Mouse (Mus musculus) embryonic facial prominence, embryonic 14.5 days (tissue): ENCODE data around the gene Pars2. TPM values are rescaled to one million over a fixed set of nuclear protein-coding genes. Genes with fewer than 3 reads are reported as not detected.
A peak's percentile ranks its signal among the peaks of the same experiment; 100 is the strongest.

Source experiments
- ATAC-seq: fragments of 200-750 bp; cut with Nextera tagmentation; 2 replicates; pipeline ENCODE4 v1.8.0; 2017; ENCODE audit warnings: low read depth, moderate number of reproducible peaks, moderate TSS enrichment
- DNase-seq: peaks from one replicate; pipeline ENCODE4 v3.0.0-alpha.2; 2015; ENCODE audit warnings: low spot score
- H3K27ac ChIP-seq: fragments of 300-500 bp; sonication (generic); replicated peaks from 2 replicates; pipeline ENCODE4 v1.5.1; 2014; ENCODE audit warnings: low read depth, mild to moderate bottlenecking, low read length, moderate library complexity
- H3K27me3 ChIP-seq: fragments of 300-500 bp; sonication (generic); replicated peaks from 2 replicates; pipeline ENCODE4 v1.6.1; 2014; ENCODE audit warnings: low read length; ENCODE audit not compliant: control insufficient read depth, insufficient read depth
- H3K36me3 ChIP-seq: fragments of 300-500 bp; sonication (generic); 2 replicates; pipeline ENCODE4 v1.6.1; 2014; ENCODE audit warnings: low read length, mixed read lengths; ENCODE audit not compliant: control insufficient read depth, insufficient read depth
- H3K4me1 ChIP-seq: fragments of 300-500 bp; sonication (generic); 2 replicates; pipeline ENCODE4 v1.6.1; 2014; ENCODE audit warnings: antibody characterized with exemption, low read length; ENCODE audit not compliant: control insufficient read depth, insufficient read depth
- H3K4me2 ChIP-seq: fragments of 300-500 bp; sonication (generic); 2 replicates; pipeline ENCODE4 v1.6.1; 2014; ENCODE audit warnings: low read depth, mild to moderate bottlenecking, low read length, moderate library complexity, mixed read lengths
- H3K4me3 ChIP-seq: fragments of 300-500 bp; sonication (generic); 2 replicates; pipeline ENCODE4 v1.5.1; 2014; ENCODE audit warnings: low read depth, mild to moderate bottlenecking, low read length
- H3K9ac ChIP-seq: fragments of 300-500 bp; sonication (generic); 2 replicates; pipeline ENCODE4 v1.6.1; 2014; ENCODE audit warnings: low read depth, mild to moderate bottlenecking, low read length, moderate library complexity, mixed read lengths
- H3K9me3 ChIP-seq: fragments of 300-500 bp; sonication (generic); 2 replicates; pipeline ENCODE4 v1.6.1; 2016; ENCODE audit warnings: low read length; ENCODE audit not compliant: control insufficient read depth
- WGBS: fragments of 180-500 bp; shearing (Covaris S2); extraction: QIAGEN DNeasy Blood & Tissue Kit; methylation state at CpG from one replicate; pipeline ENCODE4 v1.1.7; 2014; 5-methylcytosine and 5-hydroxymethylcytosine counted together
- polyA plus RNA-seq: library from polyadenylated mRNA; unstranded; fragments of >200 nt; fragmentation: Nextera tagmentation; extraction: Ambion mirVana; gene quantifications from 2 replicates; pipeline ENCODE4 v1.2.1, GENCODE M21; 2014

Pars2 gene
- polyA plus RNA-seq, 1 experiment from 2014 or later, result 12.4 TPM

DNA sequence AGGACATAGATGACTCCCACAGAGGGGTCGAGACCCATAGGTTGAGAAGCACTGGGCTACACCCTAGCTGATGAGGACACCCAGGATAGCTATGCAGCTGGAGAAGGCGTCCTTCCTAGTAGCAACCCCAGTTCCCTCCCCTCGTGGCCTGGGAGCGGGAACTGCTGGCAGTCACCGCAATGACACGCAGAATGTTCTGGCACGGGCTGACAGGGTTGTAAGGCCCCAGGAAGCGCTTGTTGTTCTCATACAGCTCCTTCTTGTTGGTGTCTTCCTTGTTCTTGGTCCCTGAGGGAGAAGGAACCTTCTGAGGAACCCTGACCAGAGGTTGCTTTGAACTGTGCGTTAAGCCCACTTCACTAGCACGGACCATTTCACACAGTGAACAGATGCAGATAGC, 53.1 kb downstream of the Pars2 start:
- H3K4me1 ChIP-seq, result peaks cover 15% of the 10 kb centered on the region
- H3K9me3 ChIP-seq, result no peaks in the 10 kb centered on the region
- DNase-seq, result no peak
- ATAC-seq, result no peak
- no peak overlapping the region for H3K4me2 ChIP-seq
- no peak overlapping the region for H3K27ac ChIP-seq
- no peaks in the 10 kb centered on the region for H3K36me3 ChIP-seq
- no peak overlapping the region for H3K9ac ChIP-seq
- H3K4me3 ChIP-seq, result no peak overlapping the region
- no peaks in the 10 kb centered on the region; the same call in 1 of the 2 replicates for H3K27me3 ChIP-seq
- WGBS, result 81% methylated on average over 10 of the region's 10 CpGs

DNA sequence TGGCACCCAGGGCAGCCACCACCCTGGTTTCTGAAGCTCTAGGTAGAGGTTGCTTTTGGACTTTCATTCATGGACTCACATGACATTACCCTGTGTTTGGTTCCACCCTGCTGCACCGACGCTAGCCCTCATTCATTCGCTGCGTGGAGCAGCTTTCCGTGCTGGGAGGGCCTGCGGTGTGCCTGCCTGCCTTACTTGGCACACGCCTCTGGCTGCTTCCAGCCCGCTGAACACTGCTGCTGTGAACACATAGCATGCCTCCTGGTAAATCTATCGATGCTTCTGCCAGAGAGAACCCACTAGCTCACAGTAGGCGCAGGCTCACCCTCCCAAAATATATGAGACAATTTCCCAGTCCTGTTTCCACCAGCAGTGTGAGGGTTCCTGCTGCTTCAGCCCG, 53.5 kb downstream of the Pars2 start:
- DNase-seq (peak; percentile 20), ATAC-seq (no peak)
- no peak overlapping the region for H3K9ac ChIP-seq
- H3K27ac ChIP-seq, result no peak overlapping the region
- no peak overlapping the region for H3K4me3 ChIP-seq
- WGBS, result 59% methylated on average over 11 of the region's 11 CpGs
- no peaks in the 10 kb centered on the region; the same call in 1 of the 2 replicates for H3K27me3 ChIP-seq
- H3K36me3 ChIP-seq, result no peaks in the 10 kb centered on the region
- H3K4me1 ChIP-seq, result peaks cover 15% of the 10 kb centered on the region
- H3K4me2 ChIP-seq, result no peak overlapping the region
- H3K9me3 ChIP-seq, result no peaks in the 10 kb centered on the region

Other genes with a start within 250 kb of the Pars2 start
- gene Pcsk9, start 186.7 kb upstream of the Pars2 start, polyA plus RNA-seq, result 4.5 and 4.9 TPM in 2 replicates
- 0.15 TPM in 1 of 2 replicates, not detected in the other for gene Bsnd, start 158.8 kb upstream of the Pars2 start, polyA plus RNA-seq
- 14.8 and 17.9 TPM in 2 replicates for gene Dhcr24, start 90.0 kb upstream of the Pars2 start, polyA plus RNA-seq
- not detected in 2 replicates for gene Lexm, start 33.8 kb upstream of the Pars2 start, polyA plus RNA-seq
- 2.6 and 3.5 TPM in 2 replicates for gene Ttc22, start 28.6 kb upstream of the Pars2 start, polyA plus RNA-seq
- 71.2 and 80.9 TPM in 2 replicates for gene Ttc4, start 27.9 kb downstream of the Pars2 start, polyA plus RNA-seq
- 0.24 and 0.84 TPM in 2 replicates for gene Mroh7, start 79.9 kb downstream of the Pars2 start, polyA plus RNA-seq
- 0.17 and 0.49 TPM in 2 replicates for gene Fam151a, start 82.8 kb downstream of the Pars2 start, polyA plus RNA-seq
- 4.1 and 4.2 TPM in 2 replicates for gene Acot11, start 153.9 kb downstream of the Pars2 start, polyA plus RNA-seq